Mouse (Mus musculus) Muller cell, postnatal 12 days (primary cell): ENCODE results near the gene Bche.

Experiments
- DNase-seq: peaks from one replicate; pipeline ENCODE4 v3.0.0-alpha.2; 2015; ENCODE audit errors: inconsistent ontology term

The Bche gene

DNA sequence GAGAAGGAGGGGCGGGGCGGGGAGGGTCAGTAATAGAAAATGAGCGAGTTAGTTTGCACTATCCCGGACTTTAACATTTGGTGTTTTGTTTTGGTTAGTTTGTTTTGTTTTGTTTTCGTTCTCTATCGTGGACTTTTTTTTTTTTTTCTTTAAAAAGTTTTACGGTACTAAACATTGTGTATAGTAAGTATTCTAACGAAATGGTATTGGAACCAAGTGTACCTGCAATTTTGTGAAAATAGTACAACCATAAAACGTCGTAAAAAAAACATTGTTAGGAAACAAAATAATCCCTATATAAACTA is at the start of gene Bche:
Gene Bche, minus strand, starts transcription at position 6 of the 305 bp plus-strand sequence.
- DNase-seq, result no peak

DNA sequence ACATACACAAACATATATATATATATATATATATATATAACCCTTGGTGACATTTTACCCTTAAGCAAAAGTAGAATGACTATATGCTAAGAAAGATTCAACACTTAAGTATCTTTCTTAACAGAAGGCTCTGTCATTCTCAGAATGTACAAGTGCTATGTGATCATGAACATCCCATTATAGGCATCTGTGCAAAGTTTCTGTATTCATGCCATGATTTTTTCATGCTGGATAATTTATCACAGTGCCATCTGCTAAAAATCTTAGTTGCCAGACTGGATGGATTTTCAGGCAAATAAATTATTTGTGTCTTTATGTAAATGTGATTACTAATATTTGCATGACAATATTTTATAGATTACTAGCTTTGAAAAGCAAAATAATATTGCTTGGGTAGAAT is 33.8 kb upstream of the Bche start:
- DNase-seq, result no peak

DNA sequence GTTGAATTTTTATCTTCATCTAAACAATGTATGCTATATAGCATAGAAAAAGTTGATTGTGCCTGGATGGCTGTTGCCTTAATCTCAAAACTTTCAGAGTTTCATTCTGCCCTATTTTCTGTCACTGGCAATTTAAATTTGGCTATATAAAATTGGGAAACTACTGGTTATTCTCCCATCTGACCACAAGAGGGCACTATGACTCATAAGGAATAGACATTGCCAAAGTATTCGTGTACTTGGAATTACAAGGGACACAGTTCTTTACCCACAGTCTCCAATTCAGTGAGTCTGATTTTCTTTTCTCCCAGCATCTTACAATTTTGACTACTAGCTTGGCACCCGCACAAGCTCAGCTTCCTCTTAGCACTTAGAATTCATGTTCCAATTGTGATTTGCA is 23.5 kb upstream of the Bche start:
- DNase-seq, result peak; percentile 25

DNA sequence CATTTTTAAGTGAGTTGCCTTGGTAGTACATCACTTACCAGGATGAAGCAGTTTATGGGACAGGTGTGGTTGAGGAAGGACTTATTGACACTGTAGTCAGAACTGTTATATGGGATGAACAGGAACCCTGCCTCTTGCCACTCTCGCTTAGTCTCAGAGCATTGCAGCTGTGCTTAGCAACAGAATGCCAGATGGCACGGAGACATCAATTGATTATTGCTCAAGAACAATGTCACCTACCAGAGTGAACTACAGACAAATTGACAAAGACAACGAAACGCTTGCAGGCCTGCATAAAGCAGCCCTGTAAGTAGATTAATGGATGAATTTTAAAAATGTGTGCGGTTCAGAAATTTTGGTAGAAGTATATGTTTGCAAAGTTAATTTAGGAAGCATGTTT is 21.3 kb upstream of the Bche start:
- DNase-seq, result no peak

DNA sequence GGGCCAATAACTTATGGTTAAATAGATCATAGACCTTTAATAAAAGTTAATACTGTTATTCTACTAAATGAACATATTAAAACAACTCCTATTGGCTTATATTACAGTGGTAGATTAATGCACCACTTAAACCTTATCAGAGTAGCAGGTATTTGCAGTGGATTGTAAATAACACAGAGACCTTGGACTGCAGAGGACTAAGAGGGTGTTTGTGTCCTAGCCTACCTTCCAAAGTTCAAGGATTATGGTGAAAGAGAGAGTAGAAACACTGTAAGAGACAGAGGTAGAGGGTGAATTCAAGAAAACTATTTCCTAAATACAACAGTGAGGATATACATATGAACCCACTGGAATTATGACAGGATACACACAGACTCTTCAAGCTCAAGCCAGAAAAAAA is 17.5 kb upstream of the Bche start:
- no peak for DNase-seq

DNA sequence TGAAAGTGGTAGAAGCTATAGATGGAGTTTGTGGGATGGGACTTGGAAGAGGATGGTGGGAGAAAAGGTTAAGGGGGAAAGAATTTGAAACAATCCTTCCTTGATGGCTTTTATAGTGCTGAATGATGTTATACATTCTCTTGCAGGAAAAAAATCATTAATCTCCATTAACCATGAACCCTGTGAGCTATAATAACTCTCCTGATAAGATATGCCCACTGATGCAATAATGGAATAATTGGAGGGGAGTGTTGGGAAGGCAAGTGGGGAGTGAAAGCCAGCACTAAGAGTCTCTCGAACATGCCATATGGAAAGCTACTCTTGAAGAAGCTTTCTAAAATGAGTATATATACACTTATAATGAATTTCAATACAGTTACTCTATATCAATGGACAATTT is 16.7 kb upstream of the Bche start:
- DNase-seq, result no peak

DNA sequence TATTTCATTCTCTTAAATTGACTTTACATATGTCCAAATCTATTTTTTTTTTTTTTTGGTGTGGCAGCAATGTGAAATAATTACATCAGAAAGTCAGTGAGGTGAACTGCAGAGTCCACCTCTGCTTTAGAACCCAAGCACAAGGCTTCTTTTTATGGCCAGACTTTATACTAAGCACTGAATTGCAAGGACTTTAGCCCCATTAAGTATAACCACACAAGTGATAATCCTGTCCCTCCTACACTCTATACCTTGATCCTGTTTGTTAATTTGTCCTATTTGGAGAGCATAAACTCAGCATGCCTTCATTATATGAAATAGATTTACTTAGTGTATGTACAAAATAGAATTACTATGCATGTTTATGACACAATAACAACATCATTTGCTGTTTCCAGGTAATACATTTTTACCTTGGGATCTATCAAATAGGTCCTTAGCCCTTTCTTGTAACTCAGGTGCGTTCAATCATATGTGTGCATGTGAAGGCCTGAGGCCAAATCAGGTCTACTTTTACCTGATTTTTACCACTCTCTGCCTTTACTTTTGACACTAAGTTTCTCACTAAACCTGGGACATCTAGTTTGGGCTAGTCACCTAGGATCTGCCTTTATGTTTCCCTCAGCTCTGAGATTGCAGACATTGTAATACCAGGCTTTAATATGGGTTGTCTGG is 9.5 kb upstream of the Bche start:
- DNase-seq, result no peak

DNA sequence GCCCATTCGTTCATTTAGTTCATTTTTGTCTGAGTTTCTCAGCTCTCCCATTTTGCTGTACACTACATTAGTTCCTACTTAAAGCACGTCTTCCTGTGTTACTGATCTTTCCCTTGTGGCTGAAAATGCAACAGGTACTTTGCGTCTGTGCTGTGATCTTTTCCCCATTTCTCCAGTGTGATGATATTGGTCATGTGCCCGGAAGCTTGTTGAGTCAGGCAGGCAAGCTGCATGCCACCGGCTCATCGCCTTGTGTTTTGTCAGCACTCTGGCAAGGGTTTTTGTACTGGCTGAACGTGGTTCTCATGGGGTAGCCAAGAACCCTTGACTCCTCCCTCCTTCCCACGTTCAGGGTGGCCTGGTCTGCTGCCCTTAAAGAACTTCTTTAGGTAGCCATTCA is 1.7 kb upstream of the Bche start:
- peak; percentile 33 for DNase-seq

DNA sequence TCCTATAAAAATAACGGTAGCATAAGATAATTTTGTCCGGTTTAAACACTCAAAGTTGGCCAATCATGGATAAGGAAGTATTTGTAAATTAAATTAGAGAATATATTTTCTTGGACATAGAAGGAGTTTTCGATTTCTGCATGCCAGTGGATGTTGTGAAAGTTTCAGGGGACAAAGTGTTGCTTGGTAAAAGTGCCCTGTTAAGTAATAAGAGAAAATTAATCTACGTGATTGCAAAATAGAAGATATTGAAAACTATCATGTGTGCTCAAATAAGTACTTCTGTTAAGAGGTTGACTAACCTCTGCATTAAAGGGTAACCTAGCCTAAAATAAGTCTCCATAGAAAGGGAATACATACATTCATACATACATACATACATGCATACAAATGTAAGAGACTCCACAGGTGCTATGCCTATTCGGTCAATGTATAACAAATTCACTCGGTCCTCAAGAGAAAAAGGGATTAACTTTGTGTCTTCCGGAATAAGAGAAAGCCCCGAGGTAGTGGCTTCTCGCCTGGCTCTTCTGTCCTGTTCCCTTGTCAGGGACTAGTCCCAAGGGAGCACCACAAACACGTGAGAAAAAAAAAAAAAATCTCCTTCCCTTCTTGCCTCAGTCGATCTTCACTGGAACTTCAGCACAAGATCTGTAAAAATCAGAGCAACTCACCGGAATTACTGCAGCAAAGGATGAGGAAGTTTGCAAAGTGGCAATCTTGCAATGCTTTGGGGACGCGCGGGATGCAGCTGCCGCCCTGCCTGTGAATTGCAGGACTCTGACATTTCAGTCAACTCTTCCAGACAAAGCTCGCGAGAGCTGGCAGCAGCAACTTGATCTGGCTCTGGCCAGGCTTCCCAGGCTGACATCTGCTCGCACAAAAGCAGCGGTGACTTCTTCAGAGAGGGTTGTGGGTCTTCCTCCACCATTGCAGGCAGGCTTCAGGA is 480 bp downstream of the Bche start:
- peak; percentile 84 for DNase-seq

DNA sequence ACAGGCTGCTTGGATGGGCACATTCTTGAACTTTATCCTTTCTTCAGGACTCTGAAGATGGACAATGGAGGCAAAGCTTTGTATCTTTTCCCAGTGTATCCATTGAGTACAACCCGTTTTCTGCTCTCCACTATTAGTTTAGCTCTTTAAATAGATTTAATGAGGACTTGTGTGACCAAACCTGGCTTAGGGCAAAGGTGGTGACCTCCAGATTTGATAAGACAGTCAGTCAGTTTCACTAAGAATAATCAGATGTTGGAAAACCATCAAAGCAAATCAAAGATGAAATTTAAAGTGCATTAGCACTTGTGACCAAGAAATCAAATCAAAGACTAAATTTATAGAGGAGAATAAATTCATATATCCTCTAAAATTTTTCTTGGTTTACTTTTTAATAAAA is 1.7 kb downstream of the Bche start:
- DNase-seq, result no peak

DNA sequence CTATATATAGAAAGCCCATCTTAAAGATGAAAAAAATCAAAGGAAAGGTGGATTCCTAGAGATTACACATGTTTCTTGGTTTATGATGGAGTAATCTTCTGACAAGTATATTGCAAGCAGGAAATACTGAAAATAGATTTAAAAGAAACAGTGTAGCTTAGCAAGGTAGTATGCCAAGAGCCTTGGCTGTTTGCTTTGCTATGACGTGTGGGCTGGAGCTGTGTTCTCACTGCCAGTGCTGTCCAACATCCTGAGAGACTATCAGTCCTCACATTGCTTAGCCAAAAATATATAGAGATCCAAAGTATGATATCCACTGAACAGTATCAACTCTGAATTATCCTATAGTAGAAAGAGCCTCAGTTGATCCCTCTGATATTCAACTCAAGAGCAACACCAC is 9.3 kb downstream of the Bche start:
- no peak for DNase-seq

DNA sequence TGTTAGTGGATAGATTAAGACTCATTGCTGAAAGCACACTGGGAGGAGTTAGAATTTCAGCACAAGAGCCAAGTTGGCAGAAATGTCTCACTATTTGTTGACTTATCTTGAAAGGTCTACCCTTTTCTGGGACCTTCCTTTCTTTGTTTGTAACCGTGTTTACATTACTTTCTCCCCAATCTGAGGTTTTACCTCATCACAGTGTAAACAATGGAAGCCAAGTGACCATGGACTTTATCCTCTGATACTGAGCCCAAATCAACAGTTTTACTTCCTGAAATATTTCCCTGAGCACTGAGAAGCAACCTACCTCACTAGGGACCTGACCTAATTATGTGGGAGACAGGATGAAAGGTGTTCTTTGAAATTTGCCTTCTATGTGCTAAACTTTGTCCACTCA is 34.9 kb downstream of the Bche start:
- DNase-seq, result no peak

DNA sequence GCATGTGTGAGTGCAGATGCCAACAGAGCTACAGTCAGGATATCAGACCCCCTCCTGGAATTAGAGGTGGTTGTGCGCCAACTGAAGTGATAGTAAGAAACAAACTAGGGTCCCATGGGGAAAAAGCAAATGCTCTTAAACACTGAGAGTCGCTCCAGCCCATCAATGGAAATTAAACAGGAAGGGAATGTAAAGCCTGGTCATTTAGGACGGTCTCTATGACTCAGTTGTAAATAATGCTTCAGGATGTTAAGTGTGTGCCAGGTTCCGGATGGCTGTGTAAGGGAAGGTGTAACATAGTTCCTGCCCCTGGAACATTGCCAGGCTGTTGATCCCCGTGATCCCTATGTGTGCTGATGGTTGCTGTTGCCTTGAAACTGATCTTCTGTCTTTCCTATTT is 40.0 kb downstream of the Bche start:
- no peak for DNase-seq

DNA sequence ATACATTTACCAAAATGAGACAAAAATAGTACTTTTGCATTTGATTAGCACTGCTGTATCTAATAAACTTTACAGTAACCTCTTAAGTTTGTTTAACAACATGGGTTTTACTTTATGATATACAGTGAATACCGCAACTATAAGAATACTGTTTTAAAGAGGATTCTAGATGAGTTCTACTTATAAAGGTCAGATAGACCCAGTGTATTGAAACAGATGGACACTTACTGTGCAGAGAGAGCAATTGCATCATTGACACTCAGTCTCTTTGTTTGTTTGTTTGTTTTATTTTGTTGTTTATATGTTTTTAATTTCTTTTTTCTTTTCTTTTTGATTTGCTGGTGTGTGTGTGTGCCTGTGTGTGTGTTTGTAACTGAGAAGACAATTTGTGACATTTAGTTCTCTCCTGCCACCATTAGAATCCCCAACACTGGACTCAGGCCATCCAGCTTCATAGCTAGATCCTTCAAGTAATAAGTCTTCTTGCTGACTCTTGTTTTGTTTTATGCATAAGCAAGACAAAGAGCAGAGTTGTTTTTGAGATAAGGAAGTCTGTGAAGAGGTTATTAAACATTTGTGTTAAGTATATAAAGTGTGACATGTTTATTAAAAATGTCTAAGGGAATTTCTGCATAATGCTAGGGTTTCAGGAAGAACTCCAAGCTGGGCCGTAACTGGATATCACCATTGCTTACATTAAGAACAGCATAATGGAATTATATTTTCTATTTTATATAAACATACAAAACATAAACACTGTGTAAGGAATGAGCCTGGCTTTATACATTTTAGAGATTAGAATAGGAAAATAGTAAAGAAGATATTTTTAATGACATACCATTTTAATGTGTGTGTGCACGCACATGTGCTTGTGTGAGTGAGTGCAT is 40.7 kb downstream of the Bche start:
- no peak for DNase-seq

DNA sequence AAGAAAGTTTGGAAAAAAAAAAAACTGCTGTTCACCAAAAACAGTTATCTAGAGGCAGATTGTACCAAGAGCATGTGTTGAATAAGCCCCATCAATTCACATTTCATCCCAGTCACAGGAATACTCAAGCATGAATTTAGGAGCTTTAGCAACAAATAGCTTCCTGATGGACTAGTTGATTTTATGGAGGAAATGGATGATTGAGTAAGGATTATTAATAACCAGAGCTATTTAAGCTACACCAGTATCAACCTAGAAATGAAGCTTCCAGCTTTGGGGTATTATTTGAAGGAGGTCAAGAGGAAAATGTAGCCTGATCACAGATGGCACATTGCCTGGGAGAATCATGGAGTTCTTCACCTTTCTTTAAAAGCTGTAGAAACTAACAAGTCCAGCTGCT is 57.9 kb downstream of the Bche start:
- peak; percentile 82 for DNase-seq

DNA sequence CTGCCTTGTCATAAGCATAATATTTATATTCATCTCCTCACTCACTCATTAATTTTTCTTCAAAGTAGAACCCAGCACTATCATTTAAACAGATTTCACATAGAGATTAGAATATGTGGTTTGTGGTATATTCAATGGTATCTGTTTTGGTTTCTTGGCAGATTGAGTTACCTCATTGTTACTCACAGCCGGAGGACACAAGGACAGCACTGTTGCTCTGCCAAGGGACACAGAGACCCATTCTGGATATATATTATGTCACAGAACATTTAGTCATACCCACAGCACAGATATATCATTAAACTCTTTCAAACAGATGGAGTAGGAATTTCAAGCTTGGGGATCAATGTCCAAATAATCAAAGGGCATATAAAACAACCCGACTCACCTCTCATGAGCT is 61.2 kb downstream of the Bche start:
- DNase-seq, result peak; percentile 39

DNA sequence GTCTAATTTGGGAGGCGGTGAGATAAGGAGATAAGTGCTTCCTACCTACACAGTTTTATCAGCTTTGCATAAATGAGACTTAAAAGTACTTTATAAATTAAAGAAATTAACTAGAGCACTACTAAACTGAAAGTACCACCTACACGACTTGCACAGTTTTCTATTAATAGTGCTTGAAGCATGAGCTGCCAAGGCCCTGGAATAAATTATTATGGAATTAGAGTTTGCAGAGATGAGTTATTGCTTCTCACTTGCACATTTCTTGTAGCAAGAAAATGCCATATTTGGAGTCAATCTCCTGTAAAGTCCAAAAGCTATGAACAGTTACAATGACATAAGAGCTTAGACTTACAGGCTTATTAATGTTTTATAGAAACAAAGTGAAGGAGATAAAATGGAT is 96.8 kb downstream of the Bche start:
- no peak for DNase-seq

DNA sequence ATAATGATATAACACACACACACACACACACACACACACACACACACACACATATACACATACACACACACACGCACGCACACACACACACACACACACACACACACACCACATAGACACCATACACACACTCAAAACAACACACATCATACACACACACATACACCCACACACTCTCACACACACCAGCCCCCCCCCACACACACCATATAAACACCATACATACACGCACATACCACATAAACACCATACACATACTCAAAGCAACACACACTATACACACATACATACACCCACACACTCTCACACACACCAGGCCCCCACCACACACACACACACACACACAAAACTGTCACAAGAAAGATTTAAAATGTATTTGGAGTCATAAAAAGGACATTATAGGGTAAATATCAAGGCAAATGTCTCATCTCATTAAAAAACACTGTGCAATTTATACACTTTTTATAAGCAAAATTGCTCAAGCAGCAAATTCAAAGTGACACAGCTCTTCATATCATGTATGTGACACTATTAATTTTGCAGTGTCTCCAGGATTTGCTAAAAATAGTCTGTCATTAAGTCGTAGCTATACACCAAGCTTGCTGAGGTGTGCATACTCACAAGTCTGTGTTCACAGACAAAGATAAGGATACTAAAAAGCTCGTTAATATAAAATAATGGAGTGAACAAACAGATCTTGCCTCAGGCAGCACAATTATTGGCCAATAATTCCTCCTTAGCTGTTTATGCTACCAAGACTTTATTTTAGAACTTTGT is 116.3 kb downstream of the Bche start:
- no peak for DNase-seq
